Mouse (Mus musculus): ENCODE data around the gene Abhd18.

Gene Abhd18

GRCm38 (mm10) chr3:40950601-40951201, 103.9 kb downstream of the Abhd18 start:
- DNase-seq, result peak in 1 of 2 experiments; percentile 60

- DNase-seq, result peak; percentile 22 to 24
Measured at GRCm38 (mm10) chr3:40951365-40951764, 104.6 kb downstream of the Abhd18 start.

GRCm38 (mm10) chr3:40952606-40953005, 105.8 kb downstream of the Abhd18 start:
- DNase-seq, result no peak

- DNase-seq, result no peak
Measured at GRCm38 (mm10) chr3:40954792-40955191, 108.0 kb downstream of the Abhd18 start.

GRCm38 (mm10) chr3:40958831-40959230, 112.1 kb downstream of the Abhd18 start:
- no peak for DNase-seq

GRCm38 (mm10) chr3:40980758-40981157, 134.0 kb downstream of the Abhd18 start:
- no peak for DNase-seq

GRCm38 (mm10) chr3:40987539-40987938, 140.8 kb downstream of the Abhd18 start:
- no peak for DNase-seq

All from cerebellum, postnatal 10 days (tissue).